Mouse (Mus musculus): ENCODE data around the gene Psme2.

The Psme2 gene

GRCm38 (mm10) chr14:55592226-55592625, 1.3 kb upstream of the Psme2 start:
- no peak for DNase-seq

DNA sequence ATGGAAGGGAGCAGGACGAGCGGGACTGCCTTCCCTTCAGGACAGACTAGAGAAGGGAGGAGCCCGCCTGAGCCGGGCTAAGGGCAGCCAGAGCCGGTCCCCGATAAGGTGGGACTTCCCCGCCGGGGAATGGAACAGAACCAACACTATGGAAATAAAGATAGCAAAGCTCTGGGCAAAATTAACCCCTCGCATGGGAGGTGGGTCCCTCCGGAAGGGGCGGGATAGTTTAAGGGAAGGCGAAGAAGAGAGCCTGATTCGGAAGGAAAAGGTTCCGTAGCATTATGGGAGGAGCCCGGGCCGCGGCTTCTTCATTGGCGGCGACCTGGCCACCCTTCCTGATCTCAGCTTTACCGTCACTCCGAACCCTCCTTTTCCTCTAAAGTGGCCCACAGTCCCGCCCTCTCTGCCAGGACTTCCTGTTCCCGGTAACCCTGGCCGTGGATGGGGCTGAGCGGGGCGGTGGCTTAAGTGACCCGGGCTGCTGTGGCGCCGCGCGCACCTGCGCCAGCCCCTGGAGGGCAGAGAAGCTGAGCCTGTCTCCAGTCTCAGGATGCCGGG, 498 bp upstream of the Psme2 start, which contains the start of gene Rnf31:
TSS of gene Rnf31 (plus strand) at position 378 of the 561 bp plus-strand sequence.
- DNase-seq, result peak; percentile 82 to 89

DNA sequence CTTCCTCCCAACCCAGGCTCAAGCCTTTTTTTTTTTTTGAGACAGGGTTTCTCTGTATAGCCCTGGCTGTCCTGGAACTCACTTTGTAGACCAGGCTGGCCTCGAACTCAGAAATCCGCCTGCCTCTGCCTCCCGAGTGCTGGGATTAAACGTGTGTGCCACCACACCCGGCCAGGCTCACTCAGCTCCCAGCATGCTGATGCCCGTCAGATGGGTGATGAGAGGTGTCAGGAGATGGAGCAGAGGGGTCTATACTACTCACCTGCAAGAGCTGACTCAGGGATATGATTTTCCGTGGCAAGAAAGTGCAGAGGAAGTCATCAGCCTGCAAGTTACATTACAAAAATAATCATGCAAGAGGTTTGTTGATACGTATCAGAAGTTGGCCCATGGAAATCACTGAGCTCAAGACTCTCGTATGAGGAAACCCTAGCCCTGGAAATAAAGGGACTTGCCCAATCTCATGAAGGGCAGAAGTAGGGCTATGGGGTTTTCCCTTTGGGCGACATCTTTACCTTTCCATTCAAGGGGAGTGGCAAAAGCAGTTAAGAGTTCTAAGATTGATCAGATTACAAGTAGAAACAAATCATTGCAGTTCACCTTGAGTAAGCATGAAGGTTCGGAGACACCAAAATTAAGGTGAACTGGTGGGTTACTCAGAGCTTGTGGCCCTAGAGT, 1.0 kb downstream of the Psme2 start:
- DNase-seq, result no peak

- DNase-seq, result no peak
These were observed 1.6 kb downstream of the Psme2 start for GRCm38 (mm10) chr14:55589271-55589670.

DNA sequence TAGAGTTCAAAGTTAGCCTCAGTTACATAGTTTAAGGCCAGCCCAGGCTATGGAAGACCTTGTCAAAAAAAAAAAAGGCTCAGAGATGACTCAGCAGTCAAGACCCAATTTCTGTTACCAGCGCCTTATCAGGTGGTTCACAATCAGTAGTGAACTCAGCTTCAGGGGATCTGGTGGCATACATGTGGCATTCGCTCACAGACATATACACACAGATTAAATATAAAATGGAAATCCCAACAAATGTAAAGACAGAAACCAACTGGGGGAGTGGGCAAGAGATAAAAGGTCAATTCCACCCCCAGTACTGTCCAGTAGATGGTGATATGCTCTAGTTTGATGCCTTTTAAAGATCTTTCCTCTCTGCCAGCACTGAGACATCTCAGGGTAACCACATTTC, 4.8 kb downstream of the Psme2 start:
- no peak for DNase-seq

DNA sequence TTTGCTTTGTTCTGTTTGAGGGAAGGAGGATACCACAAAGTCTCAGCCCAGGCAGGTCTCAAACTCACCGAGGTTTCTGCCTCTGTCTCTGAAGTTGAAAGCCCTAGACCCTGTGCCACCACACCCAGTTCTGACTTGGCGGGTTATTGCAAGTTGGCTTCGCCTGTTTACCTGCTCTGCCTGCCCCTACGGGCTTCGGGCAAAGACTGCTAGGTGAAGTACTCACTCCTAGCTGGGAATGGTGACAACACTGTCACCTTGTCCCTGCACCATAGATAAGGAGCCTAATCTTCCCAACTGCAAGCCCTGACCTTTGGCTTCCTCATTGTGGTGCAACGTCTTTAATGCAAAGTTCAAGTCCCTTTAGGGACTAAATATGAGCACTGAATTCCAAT, 5.3 kb downstream of the Psme2 start:
- DNase-seq, result no peak

GRCm38 (mm10) chr14:55584702-55585565, 6.0 kb downstream of the Psme2 start, which contains the start of gene Emc9:
Gene Emc9 (minus strand): TSS chr14:55585302.
- peak; percentile 69 to 73 for DNase-seq

DNA sequence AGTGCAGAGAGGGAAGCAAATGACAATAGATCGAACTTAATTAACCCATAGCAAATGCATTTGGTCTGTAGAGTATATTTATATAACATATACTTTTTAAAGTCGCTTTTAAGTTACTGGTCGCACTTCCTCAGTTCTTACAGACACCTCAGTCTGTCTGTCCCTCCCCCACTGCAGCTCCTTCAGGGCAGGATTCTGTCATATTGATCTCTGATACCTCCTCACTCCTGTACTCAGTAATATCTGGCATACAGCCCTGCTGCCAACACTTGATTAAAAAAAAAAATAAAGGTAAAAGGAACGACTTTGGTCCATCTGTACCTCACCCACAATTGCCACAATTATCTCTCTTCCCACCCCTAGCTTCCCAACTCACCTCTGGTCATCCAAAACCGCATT, 6.6 kb downstream of the Psme2 start:
- no peak for DNase-seq

DNA sequence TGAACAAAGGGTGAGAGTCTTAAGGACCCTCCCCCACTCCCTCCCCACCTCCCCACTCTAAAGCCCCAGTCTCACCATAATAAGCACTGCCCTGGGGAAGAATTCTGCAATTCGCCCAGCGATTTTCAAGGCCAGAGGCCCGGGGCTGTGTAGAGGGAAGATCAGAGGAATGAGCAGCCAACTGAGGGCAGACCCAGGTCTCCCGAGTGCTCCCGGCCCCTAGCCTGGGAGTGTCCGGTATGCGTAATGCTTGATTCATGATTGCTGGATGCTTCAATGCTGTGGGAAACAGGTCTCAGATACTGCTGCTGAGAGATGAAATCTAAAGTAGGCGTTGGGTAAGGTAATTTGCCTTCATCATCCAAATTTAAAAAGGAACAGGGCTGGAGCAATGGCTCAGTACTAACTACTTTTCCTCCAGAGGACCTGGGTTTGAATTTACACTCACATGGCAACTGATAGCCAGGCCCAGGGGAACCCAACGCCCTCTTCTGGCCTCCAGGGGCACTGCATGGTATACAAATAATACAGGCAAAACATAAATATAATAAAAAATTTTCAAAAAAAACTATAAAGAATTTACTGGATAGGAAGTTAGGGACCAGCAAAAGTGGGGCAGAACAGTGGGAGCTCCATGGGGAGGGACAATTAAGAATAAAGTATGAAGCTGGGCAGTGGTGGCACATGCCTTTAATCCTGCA, 8.8 kb downstream of the Psme2 start:
- no peak for DNase-seq

DNA sequence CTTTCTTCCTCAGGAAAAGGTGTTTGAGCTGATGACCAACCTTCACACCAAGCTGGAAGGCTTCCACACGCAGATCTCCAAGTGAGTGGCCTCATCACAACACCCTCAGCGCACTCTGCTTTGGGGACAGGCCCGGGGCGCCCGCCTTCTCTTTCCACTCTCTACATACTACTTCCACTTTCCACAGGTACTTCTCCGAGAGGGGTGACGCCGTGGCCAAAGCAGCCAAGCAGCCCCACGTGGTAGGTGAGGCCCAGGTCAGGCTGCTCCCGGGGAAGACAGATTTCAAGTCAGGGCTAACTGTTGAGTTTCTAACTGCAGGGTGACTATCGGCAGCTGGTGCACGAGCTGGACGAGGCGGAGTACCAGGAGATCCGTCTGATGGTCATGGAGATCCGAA, 10.2 kb downstream of the Psme2 start:
- DNase-seq, result no peak

DNA sequence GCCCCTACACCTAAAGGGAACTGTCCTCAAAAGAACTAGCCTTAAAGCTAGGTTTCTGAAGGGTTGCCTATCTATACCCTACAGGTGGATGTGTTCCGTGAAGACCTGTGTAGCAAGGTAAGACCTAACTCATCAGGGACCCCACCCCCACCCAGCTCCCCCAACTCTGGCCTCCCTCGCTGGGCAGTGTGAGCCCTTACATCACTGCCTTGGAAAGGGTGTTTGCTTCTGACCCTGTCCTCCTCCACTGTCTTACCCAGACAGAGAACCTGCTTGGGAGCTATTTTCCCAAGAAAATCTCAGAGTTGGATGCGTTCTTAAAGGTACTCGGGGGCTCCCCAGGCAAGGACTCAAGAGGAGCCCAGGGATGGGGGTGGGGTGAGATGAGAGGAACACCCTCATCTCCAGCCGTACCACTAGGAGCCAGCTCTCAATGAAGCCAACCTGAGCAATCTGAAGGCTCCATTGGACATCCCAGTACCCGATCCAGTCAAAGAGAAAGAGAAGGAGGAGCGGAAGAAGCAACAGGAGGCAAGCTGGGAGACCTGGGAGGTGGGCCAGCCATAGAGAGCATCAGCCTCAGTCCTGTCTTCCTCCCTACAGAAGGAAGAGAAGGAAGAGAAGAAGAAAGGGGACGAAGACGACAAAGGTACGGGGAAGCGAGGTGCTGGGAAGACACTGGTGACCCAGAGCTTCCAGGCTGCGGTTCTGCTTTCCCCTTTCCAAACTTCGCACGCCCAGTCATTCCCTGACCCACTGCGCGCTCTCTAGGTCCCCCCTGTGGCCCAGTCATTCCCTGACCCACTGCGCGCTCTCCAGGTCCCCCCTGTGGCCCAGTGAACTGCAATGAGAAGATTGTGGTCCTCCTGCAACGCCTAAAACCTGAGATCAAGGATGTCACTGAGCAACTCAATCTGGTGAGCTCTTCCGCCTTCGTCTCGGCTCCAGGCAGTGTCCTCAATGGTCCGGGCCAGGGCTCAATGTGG, 11.1 kb downstream of the Psme2 start:
- no peak for DNase-seq

DNA sequence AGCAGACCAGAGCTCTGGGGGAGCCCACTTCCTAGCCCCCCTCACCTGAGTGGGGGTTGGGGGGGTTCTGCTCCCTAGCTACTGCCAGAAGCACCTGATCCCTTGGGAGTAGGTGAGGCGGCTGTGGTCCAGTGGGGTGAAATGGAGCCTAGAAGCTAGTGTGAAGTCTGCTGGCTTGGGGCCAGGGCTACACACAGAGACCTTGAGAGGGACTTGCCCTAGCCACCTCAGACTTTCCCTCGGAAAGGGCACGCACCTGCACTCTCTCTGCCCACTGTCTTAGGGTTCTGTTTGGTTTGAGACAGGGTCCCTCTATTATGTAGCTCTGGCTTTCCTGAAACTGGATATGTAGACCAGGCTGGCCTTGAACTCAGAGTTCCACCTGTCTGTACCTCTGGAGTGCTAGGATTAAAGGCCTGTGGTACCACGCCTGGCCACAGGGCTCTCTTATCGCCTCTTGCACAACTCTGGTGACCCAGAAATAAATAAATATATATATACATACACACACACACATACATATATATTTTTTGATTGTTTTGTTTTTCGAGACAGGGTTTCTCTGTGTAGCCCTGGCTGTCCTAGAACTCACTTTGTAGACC, 12.1 kb downstream of the Psme2 start:
- peak in 1 of 2 experiments; percentile 65 for DNase-seq

- peak; percentile 78 to 81 for DNase-seq
These were observed 12.8 kb downstream of the Psme2 start, which contains the start of gene Psme1 for GRCm38 (mm10) chr14:55577871-55578667. Gene Psme1 (plus strand): TSS chr14:55578123.

DNA sequence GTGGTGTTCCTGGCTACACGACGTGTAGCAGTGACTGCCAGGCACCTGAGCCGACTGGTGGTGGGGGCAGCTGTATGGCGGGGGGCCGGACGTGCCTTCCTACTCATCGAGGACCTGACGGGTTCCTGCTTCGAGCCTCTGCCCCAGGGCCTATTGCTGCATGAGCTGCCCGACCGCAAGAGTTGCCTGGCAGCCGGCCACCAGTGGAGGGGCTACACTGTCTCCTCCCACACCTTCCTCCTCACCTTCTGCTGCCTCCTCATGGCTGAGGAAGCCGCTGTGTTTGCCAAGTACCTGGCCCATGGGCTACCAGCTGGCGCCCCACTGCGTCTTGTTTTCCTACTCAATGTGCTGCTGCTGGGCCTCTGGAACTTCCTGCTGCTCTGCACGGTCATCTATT, 14.5 kb downstream of the Psme2 start:
- DNase-seq, result no peak

GRCm38 (mm10) chr14:55575711-55576110, 15.2 kb downstream of the Psme2 start:
- DNase-seq, result no peak

DNA sequence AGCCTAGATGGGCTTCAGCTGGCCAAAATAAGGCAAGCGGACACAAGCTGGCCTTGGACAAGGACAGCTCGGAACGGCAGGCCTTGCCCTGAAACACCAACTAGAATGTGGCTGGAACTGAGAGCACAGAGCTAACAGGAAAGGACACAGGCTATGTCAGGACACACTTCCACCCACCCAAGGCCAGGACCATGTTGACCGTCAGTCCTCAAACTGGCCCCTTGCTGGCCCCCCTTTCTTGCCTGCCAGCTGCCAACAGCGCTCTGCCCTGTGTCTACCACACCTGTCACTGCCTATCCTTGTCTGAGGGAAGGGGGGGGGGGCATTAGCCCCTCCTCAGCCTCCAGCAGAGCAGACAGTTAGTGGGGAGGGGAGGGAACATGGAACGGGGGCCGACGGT, 15.6 kb downstream of the Psme2 start, which contains the start of gene Fitm1:
TSS of gene Fitm1 (plus strand) at position 316 of the 400 bp plus-strand sequence.
- DNase-seq, result no peak

DNA sequence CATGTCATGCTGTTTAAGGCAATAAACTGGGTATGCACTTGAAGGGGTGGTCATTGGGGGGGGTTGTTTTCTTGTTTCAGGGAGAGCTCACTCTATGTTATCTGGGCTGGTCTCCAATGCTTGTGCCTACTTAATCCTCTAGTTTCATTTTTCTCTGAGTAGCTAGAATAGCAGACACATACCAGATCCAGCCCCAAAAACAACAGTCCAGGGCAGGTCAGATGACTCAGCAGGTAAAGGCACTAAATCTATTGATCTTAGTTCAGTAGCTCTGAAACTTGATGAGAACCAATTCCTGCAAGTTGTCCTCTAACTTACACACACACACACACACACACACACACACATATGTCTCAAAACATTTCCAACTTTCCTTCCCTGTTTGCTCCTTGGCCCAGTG, 19.2 kb downstream of the Psme2 start:
- no peak for DNase-seq

- no peak for DNase-seq
These were observed 20.3 kb downstream of the Psme2 start for GRCm38 (mm10) chr14:55570588-55570987.

DNA sequence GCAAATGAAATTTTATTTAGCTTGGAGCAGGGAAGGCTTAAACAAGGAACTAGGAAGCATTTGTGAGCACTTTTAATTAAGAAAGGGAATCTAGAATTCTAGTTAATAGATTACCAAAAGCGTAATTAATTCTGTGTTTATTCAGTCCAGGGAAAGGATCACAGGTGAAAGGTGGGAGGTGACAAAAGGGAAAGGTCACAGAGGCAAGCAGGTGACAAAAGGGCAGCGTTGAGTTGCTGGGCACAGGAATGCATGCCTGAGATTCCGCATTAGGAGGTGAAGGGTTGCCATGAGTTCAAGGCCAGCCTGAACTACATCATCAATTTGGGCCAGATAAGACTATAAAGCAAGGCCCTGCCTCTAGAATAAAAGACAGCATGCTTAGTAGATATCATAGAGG, 23.4 kb downstream of the Psme2 start:
- no peak for DNase-seq

DNA sequence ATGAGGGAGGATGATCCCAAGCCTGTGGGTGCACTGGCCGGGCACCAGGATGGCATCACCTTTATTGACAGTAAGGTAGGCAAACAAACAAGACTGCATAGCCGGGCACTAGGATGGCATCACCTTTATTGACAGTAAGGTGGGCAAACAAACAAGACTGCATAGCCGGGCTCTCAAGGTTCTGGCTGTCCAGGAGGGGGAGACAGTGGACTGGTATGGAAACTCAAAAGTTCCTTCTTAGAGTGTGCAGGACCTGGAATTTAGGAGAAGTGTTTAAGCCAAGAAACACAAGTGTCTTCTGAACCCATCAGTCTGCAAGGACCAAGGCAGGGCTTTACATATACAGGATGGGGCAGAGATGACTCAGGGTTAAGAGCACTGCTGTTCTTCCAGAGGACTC, 25.2 kb downstream of the Psme2 start:
- no peak for DNase-seq

Data from spleen, adult 18-20 months (tissue).